Comparison of ENCODE assay signal across 12 mouse cellular contexts in the genomic region with DNA sequence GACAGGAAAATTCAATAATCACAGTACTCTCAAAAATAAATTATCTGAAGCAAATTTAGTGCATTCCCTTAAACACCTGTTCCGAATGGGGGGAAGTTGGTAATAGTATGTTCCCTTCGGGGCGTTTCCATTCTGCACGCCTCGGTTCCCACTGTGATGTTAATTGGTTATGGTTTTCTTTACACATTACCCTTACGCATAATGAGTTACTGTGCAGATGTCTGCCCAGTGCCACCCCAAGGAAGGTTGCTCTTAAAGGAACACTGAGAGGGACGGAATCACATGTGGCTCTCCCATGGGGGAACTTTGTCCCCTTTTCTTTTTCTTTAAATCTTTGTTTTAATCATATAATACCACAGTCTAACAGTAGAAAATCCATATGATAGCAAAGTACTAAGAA.
DNase-seq lines count a peak whose midpoint lies in the region; ATAC-seq and TF ChIP-seq lines count a peak whose summit lies in the region.
"Had no signal": no experiment of that assay in that cellular context is flagged by ENCODE, and none has a peak within 500 bp of the region (broad histone marks: within the 10 kb centered on the region; RNA-seq: fewer than 3 reads in every experiment).

No protein-coding gene starts in this region.

- no peak overlapping the region for H3K4me2 ChIP-seq in heart, embryonic 16.5 days (ENCODE audit: low read depth, low read length)
- H3K4me2 ChIP-seq in midbrain, postnatal 0 days (ENCODE audit: low read depth, low read length, poor library complexity, severe bottlenecking) = no peak overlapping the region
- no peak overlapping the region for H3K4me2 ChIP-seq in forebrain, embryonic 16.5 days (ENCODE audit: low read length)

- no peaks in the 10 kb centered on the region for H3K36me3 ChIP-seq in heart, embryonic 16.5 days (ENCODE audit: control insufficient read depth, insufficient read depth)
- H3K36me3 ChIP-seq in midbrain, embryonic 10.5 days = peaks cover 4% of the 10 kb centered on the region; the same call in 1 of the 2 replicates
- no peaks in the 10 kb centered on the region for H3K36me3 ChIP-seq in midbrain, postnatal 0 days (ENCODE audit: insufficient read depth, low read length)
- no peaks in the 10 kb centered on the region for H3K36me3 ChIP-seq in forebrain, embryonic 16.5 days (ENCODE audit: control insufficient read depth, insufficient read depth)
- H3K36me3 ChIP-seq: heart, embryonic 12.5 days had no signal

- H3K4me1 ChIP-seq in heart, embryonic 16.5 days (ENCODE audit: control insufficient read depth, insufficient read depth, low read length) = peaks cover 19% of the 10 kb centered on the region
- peaks cover 56% of the 10 kb centered on the region for H3K4me1 ChIP-seq in midbrain, embryonic 10.5 days
- H3K4me1 ChIP-seq in midbrain, postnatal 0 days (ENCODE audit: insufficient read depth, low read length) = no peaks in the 10 kb centered on the region
- H3K4me1 ChIP-seq in forebrain, embryonic 16.5 days (replicated peaks; ENCODE audit: control insufficient read depth, insufficient read depth, low read length) = peaks cover 16% of the 10 kb centered on the region

- no peak for DNase-seq in heart, postnatal 4 days
- no peak for DNase-seq in midbrain, embryonic 10.5 days (ENCODE audit: low spot score)
- no peak for DNase-seq in midbrain, postnatal 0 days (ENCODE audit: low spot score)
- peak; percentile 68 for DNase-seq in retina, embryonic 14.5 days (ENCODE audit: low spot score)
- DNase-seq in MN1 (ENCODE audit: low spot score) = no peak
- DNase-seq: cerebellum, adult 11-12 months; left cerebral cortex, postnatal 4 days; liver, postnatal 0 days had no signal

- ATAC-seq in heart, embryonic 16.5 days (replicated peaks; ENCODE audit: extremely low read depth, insufficient read depth, low FRiP score) = no peak
- no peak for ATAC-seq in midbrain, postnatal 0 days (ENCODE audit: low FRiP score)
- ATAC-seq in forebrain, embryonic 16.5 days = peak; percentile 68
- ATAC-seq: liver, postnatal 0 days had no signal

- peaks cover 2% of the 10 kb centered on the region; the same call in 1 of the 2 replicates for H3K9me3 ChIP-seq in heart, embryonic 16.5 days (replicated peaks; ENCODE audit: control insufficient read depth, low read length)
- peaks cover 9% of the 10 kb centered on the region for H3K9me3 ChIP-seq in midbrain, embryonic 10.5 days (replicated peaks)
- no peaks in the 10 kb centered on the region for H3K9me3 ChIP-seq in midbrain, postnatal 0 days (ENCODE audit: low read length)
- peaks cover 4% of the 10 kb centered on the region for H3K9me3 ChIP-seq in forebrain, embryonic 16.5 days (ENCODE audit: control insufficient read depth, low read length)
- H3K9me3 ChIP-seq: heart, embryonic 12.5 days had no signal

- H3K4me3 ChIP-seq in heart, embryonic 16.5 days (ENCODE audit: low read length) = no peak overlapping the region
- H3K4me3 ChIP-seq in midbrain, embryonic 10.5 days = no peak overlapping the region
- no peak overlapping the region for H3K4me3 ChIP-seq in midbrain, postnatal 0 days (ENCODE audit: low read depth, low read length)
- H3K4me3 ChIP-seq in forebrain, embryonic 16.5 days (replicated peaks; ENCODE audit: low read length) = no peak overlapping the region
- H3K4me3 ChIP-seq: heart, embryonic 12.5 days; layer of hippocampus, adult 2 months had no signal

- TF ChIP-seq CTCF in midbrain, postnatal 0 days (IDR thresholded peaks at IDR 0.05) = no peak

- H3K9ac ChIP-seq in heart, embryonic 16.5 days (ENCODE audit: low read length) = no peak overlapping the region; the same call in 1 of the 2 replicates
- H3K9ac ChIP-seq in midbrain, postnatal 0 days (replicated peaks; ENCODE audit: low read length, poor library complexity, severe bottlenecking) = no peak overlapping the region
- no peak overlapping the region for H3K9ac ChIP-seq in forebrain, embryonic 16.5 days (replicated peaks; ENCODE audit: low read depth, low read length)
- H3K9ac ChIP-seq: heart, embryonic 12.5 days; liver, postnatal 0 days had no signal

- H3K27me3 ChIP-seq in heart, embryonic 16.5 days (ENCODE audit: control insufficient read depth, insufficient read depth, low read length) = no peaks in the 10 kb centered on the region
- 0 out of 2 replicates have a peak, but pooled peaks cover 9% of the 10 kb centered on the region for H3K27me3 ChIP-seq in midbrain, embryonic 10.5 days (ENCODE audit: low read depth, poor library complexity, severe bottlenecking)
- H3K27me3 ChIP-seq in midbrain, postnatal 0 days (ENCODE audit: insufficient read depth, low read length) = no peaks in the 10 kb centered on the region
- no peaks in the 10 kb centered on the region for H3K27me3 ChIP-seq in forebrain, embryonic 16.5 days (replicated peaks; ENCODE audit: control insufficient read depth, insufficient read depth, low read length)
- H3K27me3 ChIP-seq: heart, embryonic 12.5 days had no signal

- H3K27ac ChIP-seq in heart, embryonic 16.5 days (ENCODE audit: low read length) = peak overlapping the region; percentile 93; the same call in 1 of the 2 replicates
- peak overlapping the region; percentile 85 for H3K27ac ChIP-seq in midbrain, embryonic 10.5 days (replicated peaks)
- H3K27ac ChIP-seq in midbrain, postnatal 0 days (ENCODE audit: low read depth, low read length) = no peak overlapping the region
- H3K27ac ChIP-seq in forebrain, embryonic 16.5 days (ENCODE audit: low read length) = no peak overlapping the region
- H3K27ac ChIP-seq: layer of hippocampus, adult 2 months had no signal

- WGBS in heart, embryonic 16.5 days = 84% methylated on average over 7 of the region's 7 CpGs
- 68% methylated on average over 7 of the region's 7 CpGs for WGBS in midbrain, embryonic 10.5 days
- WGBS in midbrain, postnatal 0 days = 20% methylated on average over 7 of the region's 7 CpGs
- 9% methylated on average over 7 of the region's 7 CpGs for WGBS in forebrain, embryonic 16.5 days

Comparison
In these comparisons a context has a peak if more than half of its experiments do, and no peak if none do; other contexts are left out.
1. H3K27ac ChIP-seq: peak in heart, embryonic 16.5 days (single experiment) and midbrain, embryonic 10.5 days (single experiment); none in midbrain, postnatal 0 days (single experiment) and forebrain, embryonic 16.5 days (single experiment).